Mouse (Mus musculus) testis, adult 2 months (tissue): ENCODE results near the gene Draxin. TPM values are rescaled to one million over a fixed set of nuclear protein-coding genes. Genes with fewer than 3 reads are reported as not detected.
A peak's percentile ranks its signal among the peaks of the same experiment; 100 is the strongest.

Experiments used
- H3K27ac ChIP-seq: fragments of 200-500 bp; 2 replicates; pipeline ENCODE4 v1.5.1; 2012; ENCODE audit warnings: low read depth, low read length; ENCODE audit not compliant: control insufficient read depth, insufficient read depth
- H3K27me3 ChIP-seq: fragments of 200-500 bp; 2 replicates; pipeline ENCODE4 v1.6.1; 2012; ENCODE audit warnings: mild to moderate bottlenecking, low read length, moderate library complexity; ENCODE audit not compliant: control insufficient read depth, insufficient read depth
- H3K36me3 ChIP-seq: fragments of 200-500 bp; 2 replicates; pipeline ENCODE4 v1.6.1; 2012; ENCODE audit warnings: mild to moderate bottlenecking, low read length; ENCODE audit not compliant: control insufficient read depth, insufficient read depth
- H3K4me1 ChIP-seq: fragments of 200-500 bp; 2 replicates; pipeline ENCODE4 v1.6.1; 2012; ENCODE audit warnings: low read length; ENCODE audit not compliant: control insufficient read depth, insufficient read depth
- H3K4me3 ChIP-seq: fragments of 200-500 bp; 2 replicates; pipeline ENCODE4 v1.5.1; 2012; ENCODE audit warnings: low read depth, mild to moderate bottlenecking, low read length, moderate library complexity, mixed read lengths; ENCODE audit not compliant: control insufficient read depth
- CTCF ChIP-seq: fragments of 200-500 bp; IDR thresholded peaks from 2 replicates; pipeline ENCODE4 v1.5.1; 2012; ENCODE audit warnings: low read depth, mild to moderate bottlenecking, inconsistent platforms, low read length, moderate library complexity; ENCODE audit not compliant: control insufficient read depth, insufficient read depth, insufficient replicate concordance
- POLR2A ChIP-seq: fragments of 200-500 bp; IDR thresholded peaks from 2 replicates; pipeline ENCODE4 v1.6.1; 2012; ENCODE audit warnings: low read depth, mild to moderate bottlenecking, inconsistent platforms, low read length, moderate library complexity; ENCODE audit not compliant: control insufficient read depth
- polyA plus RNA-seq: library from polyadenylated mRNA; depleted of rRNA; stranded (reverse); fragments of >200 nt; gene quantifications from 2 replicates; pipeline ENCODE4 v1.2.3, GENCODE M21; 2012

Gene Draxin
- polyA plus RNA-seq, 1 experiment = 0.32 TPM

- Histone ChIP-seq H3K27ac (no peak overlapping the region), H3K4me3 (no peak overlapping the region), H3K4me1 (peaks cover 6% of the 10 kb centered on the region), H3K27me3 (no peaks in the 10 kb centered on the region), H3K36me3 (no peaks in the 10 kb centered on the region)
- no peak for TF ChIP-seq CTCF
- no peak for TF ChIP-seq POLR2A
Measured at GRCm38 (mm10) chr4:148109215-148109614, 21.3 kb downstream of the Draxin start.

- H3K36me3 ChIP-seq = no peaks in the 10 kb centered on the region
- H3K4me1 ChIP-seq = peaks cover 6% of the 10 kb centered on the region
- no peak overlapping the region for H3K4me3 ChIP-seq
- TF ChIP-seq CTCF (no peak), POLR2A (no peak)
- H3K27me3 ChIP-seq = no peaks in the 10 kb centered on the region
- no peak overlapping the region for H3K27ac ChIP-seq
Measured at GRCm38 (mm10) chr4:148108565-148109100, 21.9 kb downstream of the Draxin start.

GRCm38 (mm10) chr4:148107621-148108291 lies 22.7 kb downstream of the Draxin start:
- Histone ChIP-seq H3K4me1 (peaks cover 6% of the 10 kb centered on the region), H3K27me3 (no peaks in the 10 kb centered on the region), H3K36me3 (no peaks in the 10 kb centered on the region), H3K27ac (no peak overlapping the region), H3K4me3 (no peak overlapping the region)
- no peak for TF ChIP-seq POLR2A
- TF ChIP-seq CTCF = no peak

GRCm38 (mm10) chr4:148104146-148104545 lies 26.4 kb downstream of the Draxin start:
- Histone ChIP-seq H3K36me3 (no peaks in the 10 kb centered on the region), H3K4me1 (peaks cover 10% of the 10 kb centered on the region), H3K27me3 (no peaks in the 10 kb centered on the region), H3K27ac (no peak overlapping the region), H3K4me3 (no peak overlapping the region)
- TF ChIP-seq POLR2A = no peak
- TF ChIP-seq CTCF = no peak

GRCm38 (mm10) chr4:148101801-148102527 lies 28.5 kb downstream of the Draxin start:
- Histone ChIP-seq H3K27ac (no peak overlapping the region), H3K4me1 (peaks cover 4% of the 10 kb centered on the region)

GRCm38 (mm10) chr4:148098666-148099065 lies 31.8 kb downstream of the Draxin start:
- H3K4me1 ChIP-seq = peaks cover 4% of the 10 kb centered on the region
- no peak overlapping the region for H3K4me3 ChIP-seq
- H3K36me3 ChIP-seq = no peaks in the 10 kb centered on the region
- no peak overlapping the region for H3K27ac ChIP-seq
- no peak for TF ChIP-seq POLR2A
- TF ChIP-seq CTCF = no peak
- no peaks in the 10 kb centered on the region for H3K27me3 ChIP-seq

More at GRCm38 (mm10) chr4:148101801-148102527, 28.5 kb downstream of the Draxin start:
- Histone ChIP-seq H3K27me3 (no peaks in the 10 kb centered on the region), H3K4me3 (no peak overlapping the region), H3K36me3 (no peaks in the 10 kb centered on the region)
- no peak for TF ChIP-seq POLR2A
- TF ChIP-seq CTCF = 0 out of 2 replicates have a peak, but pooled peaks have one; percentile 18

GRCm38 (mm10) chr4:148097936-148098335 lies 32.6 kb downstream of the Draxin start:
- peaks cover 4% of the 10 kb centered on the region for H3K4me1 ChIP-seq
- H3K27ac ChIP-seq = no peak overlapping the region
- no peaks in the 10 kb centered on the region for H3K27me3 ChIP-seq
- H3K4me3 ChIP-seq = no peak overlapping the region
- no peaks in the 10 kb centered on the region for H3K36me3 ChIP-seq
- no peak for TF ChIP-seq POLR2A
- TF ChIP-seq CTCF = no peak
